Mouse (Mus musculus): ENCODE results near the gene Zfp949.

GRCm38 (mm10) chr9:88558146-88558545 is 10.3 kb downstream of the Zfp949 start:
- no peak for TF ChIP-seq GATA1 (IDR thresholded peaks at IDR 0.05; ENCODE audit: low read length)
- TF ChIP-seq TAL1 (IDR thresholded peaks at IDR 0.05; ENCODE audit: low read length): no peak

All from erythroblast, embryonic 14.5 days (primary cell).